Mouse (Mus musculus) heart, embryonic 14.5 days (tissue): Measurements from ENCODE around the gene Dpysl4. TPM values are rescaled to one million over a fixed set of nuclear protein-coding genes. Genes with fewer than 3 reads are reported as not detected.

ENCODE experiments used
- ATAC-seq: fragments of 200-750 bp; cut with Nextera tagmentation; 2 replicates; pipeline ENCODE4 v1.8.0; 2017; ENCODE audit warnings: low read depth, moderate TSS enrichment; ENCODE audit not compliant: insufficient number of reproducible peaks, insufficient read depth, low FRiP score
- H3K27ac ChIP-seq, 2 experiments: fragments of 200-500 bp in 1 of 2; fragments of 300-500 bp in 1 of 2; sonication (generic) in 1 of 2; replicated peaks in 1 of 2; 2 replicates each; pipeline ENCODE4 v1.5.1; 2012 to 2014; ENCODE audit warnings: low read depth in 2 of 2, low read length in 2 of 2, control low read depth in 1 of 2, mild to moderate bottlenecking in 1 of 2, mixed read lengths in 1 of 2; ENCODE audit not compliant: control insufficient read depth in 1 of 2, insufficient read depth in 1 of 2
- H3K27me3 ChIP-seq: fragments of 300-500 bp; sonication (generic); 2 replicates; pipeline ENCODE4 v1.6.1; 2014; ENCODE audit warnings: mild to moderate bottlenecking, low read length, control low read depth; ENCODE audit not compliant: control insufficient read depth, insufficient read depth
- H3K36me3 ChIP-seq: fragments of 300-500 bp; sonication (generic); 2 replicates; pipeline ENCODE4 v1.6.1; 2014; ENCODE audit warnings: mild to moderate bottlenecking, control low read depth, low read length, mixed read lengths; ENCODE audit not compliant: control insufficient read depth, insufficient read depth
- H3K4me1 ChIP-seq, 2 experiments: fragments of 200-500 bp in 1 of 2; fragments of 300-500 bp in 1 of 2; sonication (generic) in 1 of 2; 2 replicates each; pipeline ENCODE4 v1.6.1; 2012 to 2014; ENCODE audit warnings: low read length in 2 of 2, control low read depth in 1 of 2, mixed read lengths in 1 of 2; ENCODE audit not compliant: control insufficient read depth in 2 of 2, insufficient read depth in 2 of 2
- H3K4me2 ChIP-seq: fragments of 300-500 bp; sonication (generic); 2 replicates; pipeline ENCODE4 v1.6.1; 2014; ENCODE audit warnings: mild to moderate bottlenecking, low read length
- H3K4me3 ChIP-seq, 2 experiments: fragments of 200-500 bp in 1 of 2; fragments of 300-500 bp in 1 of 2; sonication (generic) in 1 of 2; 2 replicates each; pipeline ENCODE4 v1.5.1; 2012 to 2014; ENCODE audit warnings: low read length in 2 of 2, mild to moderate bottlenecking in 2 of 2, control low read depth in 1 of 2, low read depth in 1 of 2, moderate library complexity in 1 of 2; ENCODE audit not compliant: control insufficient read depth in 1 of 2, insufficient read depth in 1 of 2
- H3K9ac ChIP-seq: fragments of 300-500 bp; sonication (generic); 2 replicates; pipeline ENCODE4 v1.6.1; 2014; ENCODE audit warnings: mild to moderate bottlenecking, low read length
- H3K9me3 ChIP-seq: fragments of 300-500 bp; sonication (generic); 2 replicates; pipeline ENCODE4 v1.6.1; 2016; ENCODE audit warnings: low read length, control low read depth; ENCODE audit not compliant: control insufficient read depth
- WGBS: fragments of 180-500 bp; shearing (Covaris S2); extraction: QIAGEN DNeasy Blood & Tissue Kit; methylation state at CpG from one replicate; pipeline ENCODE4 v1.1.7; 2014; 5-methylcytosine and 5-hydroxymethylcytosine counted together
- polyA plus RNA-seq: library from polyadenylated mRNA; unstranded; fragments of >200 nt; fragmentation: Nextera tagmentation; extraction: Ambion mirVana; gene quantifications from 2 replicates; pipeline ENCODE4 v1.2.1, GENCODE M21; 2014

Dpysl4 gene
- polyA plus RNA-seq, 1 experiment from 2014 or later: 2.7 TPM

DNA sequence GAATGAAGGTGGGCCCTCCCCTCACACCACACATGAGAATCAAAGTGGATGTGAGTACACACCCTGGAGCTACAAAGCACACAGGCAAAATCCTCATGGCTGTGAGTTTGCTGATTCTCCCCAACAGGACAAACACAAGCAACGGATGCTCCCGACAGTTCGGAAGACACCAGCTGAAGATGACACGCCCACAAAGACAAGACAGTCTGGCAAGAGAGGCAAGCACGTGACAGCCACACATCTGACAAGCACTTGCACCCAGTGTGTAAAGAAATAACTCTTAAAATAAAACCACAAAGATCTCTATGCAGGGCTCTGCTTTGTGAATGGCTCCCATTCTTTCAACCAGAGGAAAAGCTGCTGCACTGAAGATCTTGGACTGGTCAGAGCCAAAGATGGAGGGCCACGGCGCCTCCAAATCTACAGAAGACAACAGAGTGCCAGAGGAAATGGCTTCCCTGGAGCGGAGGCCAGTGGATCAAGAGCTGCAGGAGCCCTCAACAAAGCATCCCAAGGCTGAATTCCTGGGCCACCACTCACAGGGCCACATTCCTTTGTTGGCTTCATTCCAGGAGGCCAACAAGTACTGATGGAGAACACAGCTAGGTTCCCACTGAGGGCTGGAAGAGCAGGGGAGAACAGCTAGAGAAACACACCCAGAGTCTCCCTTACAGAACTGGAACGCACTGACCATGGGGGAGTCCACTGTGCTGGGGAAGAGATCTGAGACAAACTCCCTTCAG lies 22.3 kb downstream of the Dpysl4 start:
- H3K4me2 ChIP-seq: no peak overlapping the region

DNA sequence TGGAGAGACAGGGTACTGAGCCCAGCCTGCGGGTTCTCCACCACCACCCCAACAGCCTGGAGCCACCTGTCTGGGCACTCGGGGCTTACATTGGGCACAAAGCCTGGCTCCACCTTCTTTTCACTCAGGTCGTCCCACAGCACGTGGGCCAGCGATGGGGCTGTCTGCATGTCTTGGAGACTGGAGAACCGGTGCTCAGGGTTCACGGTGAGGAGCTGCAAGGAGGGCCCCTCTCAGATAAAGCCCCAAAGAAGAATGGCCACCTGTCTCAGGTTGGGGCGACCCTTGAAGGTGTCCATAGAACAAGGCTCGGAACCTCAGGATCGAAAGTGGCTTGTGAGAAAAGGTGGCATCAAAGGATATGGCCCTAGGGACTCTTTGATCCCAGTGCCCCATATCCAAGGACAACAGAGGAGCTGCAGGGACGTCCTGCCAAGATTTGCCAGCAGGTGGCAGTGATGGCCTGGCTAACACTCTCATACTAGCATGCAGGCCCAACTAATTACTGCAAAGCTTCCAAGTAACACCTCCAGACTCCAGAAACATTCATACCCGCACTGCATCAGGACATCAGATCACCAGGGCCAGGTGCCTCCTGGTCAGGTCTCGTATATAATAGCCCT lies 33.5 kb downstream of the Dpysl4 start:
- ATAC-seq: peak; percentile 56; the same call in 1 of the 2 replicates
- no peaks in the 10 kb centered on the region for H3K4me1 ChIP-seq

More for the DNA sequence above, 22.3 kb downstream of the Dpysl4 start:
- H3K4me3 ChIP-seq: no peak overlapping the region
- no peak overlapping the region for H3K27ac ChIP-seq
- no peaks in the 10 kb centered on the region for H3K9me3 ChIP-seq
- 76% methylated on average over 9 of the region's 9 CpGs for WGBS
- H3K9ac ChIP-seq: no peak overlapping the region
- peaks cover 5 to 8% of the 10 kb centered on the region in 2 experiments; a peak in 2 of 4 replicates for H3K4me1 ChIP-seq
- no peak for ATAC-seq
- H3K27me3 ChIP-seq: no peaks in the 10 kb centered on the region
- no peaks in the 10 kb centered on the region for H3K36me3 ChIP-seq

DNA sequence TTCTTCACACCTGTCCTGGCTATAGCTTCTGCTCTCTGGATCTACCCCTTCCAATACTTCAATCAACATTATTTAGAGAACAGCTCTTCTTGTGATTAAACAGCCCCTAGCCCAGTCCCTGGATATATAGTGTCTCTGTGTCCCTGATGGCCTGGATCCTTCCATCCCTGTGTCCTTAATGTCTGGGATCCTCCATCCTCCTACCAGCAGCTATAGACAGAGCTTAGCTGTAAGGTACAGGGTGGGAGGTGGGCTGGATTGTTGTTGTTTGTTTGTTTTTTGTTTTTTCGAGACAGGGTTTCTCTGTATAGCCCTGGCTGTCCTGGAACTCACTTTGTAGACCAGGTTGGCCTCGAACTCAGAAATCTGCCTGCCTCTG lies 34.0 kb downstream of the Dpysl4 start:
- Histone ChIP-seq H3K4me3 (no peak overlapping the region), H3K4me2 (no peak overlapping the region), H3K4me1 (no peaks in the 10 kb centered on the region), H3K9ac (no peak overlapping the region), H3K9me3 (no peaks in the 10 kb centered on the region), H3K36me3 (no peaks in the 10 kb centered on the region), H3K27me3 (peaks cover 11% of the 10 kb centered on the region; the same call in 1 of the 2 replicates), H3K27ac (no peak overlapping the region)
- ATAC-seq: no peak
- 43% methylated on average over 2 of the region's 2 CpGs for WGBS

More for the DNA sequence above, 33.5 kb downstream of the Dpysl4 start:
- no peak overlapping the region for H3K4me2 ChIP-seq
- H3K4me3 ChIP-seq: no peak overlapping the region
- 37% methylated on average over 13 of the region's 13 CpGs for WGBS
- no peaks in the 10 kb centered on the region for H3K9me3 ChIP-seq
- H3K9ac ChIP-seq: no peak overlapping the region
- H3K27ac ChIP-seq: no peak overlapping the region
- no peaks in the 10 kb centered on the region for H3K36me3 ChIP-seq
- peaks cover 11% of the 10 kb centered on the region; the same call in 1 of the 2 replicates for H3K27me3 ChIP-seq

DNA sequence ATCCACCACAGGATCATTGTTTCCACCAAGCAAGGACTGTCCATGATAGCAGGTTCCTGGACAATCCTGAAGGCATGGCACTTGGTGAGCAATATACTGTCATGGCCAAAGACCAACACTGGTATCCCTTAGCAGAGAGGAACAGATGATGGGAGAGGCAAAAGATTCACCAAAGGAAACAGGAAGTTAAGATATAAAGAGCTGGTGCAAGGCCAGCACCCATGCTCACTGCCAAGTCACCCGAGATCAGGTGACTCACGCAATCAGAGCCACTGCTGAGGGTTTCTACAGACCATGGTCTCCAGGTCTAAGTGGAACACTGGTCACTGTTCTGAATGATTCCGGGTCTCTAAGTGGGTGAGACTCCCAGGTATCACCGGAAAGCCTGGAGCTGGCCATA lies 40.1 kb downstream of the Dpysl4 start:
- WGBS: 72% methylated on average over 4 of the region's 4 CpGs
- Histone ChIP-seq H3K27ac (no peak overlapping the region), H3K4me2 (no peak overlapping the region), H3K9me3 (no peaks in the 10 kb centered on the region), H3K4me3 (no peak overlapping the region), H3K9ac (no peak overlapping the region), H3K4me1 (peaks cover 0 to 9% of the 10 kb centered on the region in 2 experiments), H3K36me3 (no peaks in the 10 kb centered on the region), H3K27me3 (0 out of 2 replicates have a peak, but pooled peaks cover 6% of the 10 kb centered on the region)
- no peak for ATAC-seq

DNA sequence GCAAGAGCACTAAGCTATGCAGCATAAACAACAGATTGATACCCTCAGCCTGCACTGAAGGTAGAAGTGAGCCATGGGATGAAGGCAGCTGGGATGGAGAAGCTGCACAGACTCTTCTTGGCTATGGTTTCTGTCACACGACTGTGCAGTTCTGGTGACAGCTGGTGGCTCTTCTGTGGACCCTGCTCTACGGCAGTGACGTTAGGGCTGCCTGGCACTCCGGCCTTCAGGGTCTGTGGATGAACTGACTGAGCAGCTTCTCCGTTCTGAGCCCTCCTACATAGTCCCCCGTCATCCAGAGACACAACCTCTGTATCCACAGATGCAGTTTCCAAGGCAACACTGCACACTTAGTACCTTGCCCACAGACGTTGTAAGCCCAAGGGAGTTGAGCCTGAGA lies 40.7 kb downstream of the Dpysl4 start:
- Histone ChIP-seq H3K9me3 (no peaks in the 10 kb centered on the region), H3K4me2 (no peak overlapping the region), H3K36me3 (no peaks in the 10 kb centered on the region), H3K27me3 (0 out of 2 replicates have a peak, but pooled peaks cover 6% of the 10 kb centered on the region), H3K4me1 (peaks cover 0 to 9% of the 10 kb centered on the region in 2 experiments), H3K9ac (no peak overlapping the region), H3K27ac (no peak overlapping the region), H3K4me3 (no peak overlapping the region)
- 61% methylated on average over 7 of the region's 7 CpGs for WGBS
- no peak for ATAC-seq

DNA sequence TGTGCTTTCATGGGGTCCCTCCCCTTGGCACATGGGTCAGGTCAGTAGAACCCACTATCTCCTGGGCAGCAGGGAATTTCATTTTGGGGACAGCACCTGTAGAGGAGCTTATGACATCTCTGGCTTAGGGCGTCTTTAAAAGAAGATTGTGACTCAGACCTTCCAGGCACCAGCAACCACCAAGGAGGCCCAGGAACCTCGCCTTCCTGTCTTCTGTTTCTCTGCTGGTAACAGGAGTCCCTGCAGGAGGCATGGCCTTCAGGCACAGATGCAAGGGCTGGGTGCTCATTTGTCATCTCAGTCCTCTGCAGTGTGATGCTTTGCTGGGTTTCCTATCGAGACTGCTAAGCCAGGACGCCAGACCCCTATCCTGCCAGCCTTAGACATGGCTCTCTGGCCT lies 43.2 kb downstream of the Dpysl4 start:
- no peak overlapping the region for H3K9ac ChIP-seq
- H3K4me3 ChIP-seq: no peak overlapping the region
- H3K27me3 ChIP-seq: no peaks in the 10 kb centered on the region
- no peaks in the 10 kb centered on the region for H3K9me3 ChIP-seq
- 59% methylated on average over 4 of the region's 4 CpGs for WGBS
- H3K36me3 ChIP-seq: no peaks in the 10 kb centered on the region
- H3K4me2 ChIP-seq: no peak overlapping the region
- H3K4me1 ChIP-seq: peaks cover 2 to 9% of the 10 kb centered on the region in 2 experiments
- no peak for ATAC-seq
- H3K27ac ChIP-seq: no peak overlapping the region

DNA sequence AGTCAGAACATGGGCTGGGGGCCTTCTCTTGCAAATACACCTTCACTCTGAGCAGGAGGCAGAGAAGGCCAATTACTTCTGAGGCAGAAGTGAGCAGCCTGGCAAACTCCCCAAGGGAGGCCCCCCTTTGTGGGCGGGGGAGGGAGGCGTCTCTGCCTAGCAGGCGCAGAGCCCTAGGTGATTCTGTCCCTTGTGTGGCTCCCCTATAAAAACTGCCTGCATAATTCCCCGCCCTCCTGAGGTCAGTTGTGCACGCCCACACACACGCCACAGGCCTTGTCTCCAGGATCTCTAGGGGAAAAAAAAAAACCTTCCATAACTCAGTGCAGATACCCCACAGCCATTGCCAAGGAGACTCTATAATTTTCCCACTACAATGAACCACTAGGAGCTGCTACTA lies 44.6 kb downstream of the Dpysl4 start:
- Histone ChIP-seq H3K36me3 (no peaks in the 10 kb centered on the region), H3K4me1 (peaks cover 7 to 17% of the 10 kb centered on the region in 2 experiments), H3K9ac (no peak overlapping the region), H3K27me3 (no peaks in the 10 kb centered on the region), H3K27ac (no peak overlapping the region), H3K4me3 (no peak overlapping the region), H3K4me2 (no peak overlapping the region), H3K9me3 (no peaks in the 10 kb centered on the region)
- no peak for ATAC-seq
- 62% methylated on average over 6 of the region's 6 CpGs for WGBS
